Mouse (Mus musculus) ovary, postnatal 14 days (tissue): ENCODE measurements at regions not wholly inside any gene's neighbourhood (a gene's known extent, or its start where the extent isn't known, plus 50 kb on each side); places are given as distances from the start of the nearest gene placed in this dataset.

Experiments
- DNase-seq: peaks from one replicate; pipeline ENCODE4 v3.0.0; 2022; ENCODE audit warnings: low spot score

DNA sequence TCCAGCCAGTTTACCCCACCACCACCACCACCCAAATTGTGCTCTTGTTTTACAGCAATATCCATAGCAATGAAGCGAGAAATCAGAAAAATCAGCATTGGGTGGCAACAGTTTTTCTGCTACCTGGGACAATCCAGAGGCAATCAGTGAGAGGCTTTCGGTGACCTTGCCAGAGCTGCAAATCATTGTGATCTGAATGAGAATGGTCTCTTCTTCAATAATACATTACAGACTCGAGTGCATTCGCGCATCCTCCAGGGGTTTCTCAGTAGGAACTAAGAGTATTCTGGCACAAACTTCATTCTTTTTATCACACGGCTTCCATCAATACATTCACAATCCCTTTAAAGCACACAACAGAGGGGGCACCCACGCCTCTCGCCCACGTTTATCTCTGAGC is 91.2 kb downstream of the Srek1 start:
- no peak for DNase-seq

DNA sequence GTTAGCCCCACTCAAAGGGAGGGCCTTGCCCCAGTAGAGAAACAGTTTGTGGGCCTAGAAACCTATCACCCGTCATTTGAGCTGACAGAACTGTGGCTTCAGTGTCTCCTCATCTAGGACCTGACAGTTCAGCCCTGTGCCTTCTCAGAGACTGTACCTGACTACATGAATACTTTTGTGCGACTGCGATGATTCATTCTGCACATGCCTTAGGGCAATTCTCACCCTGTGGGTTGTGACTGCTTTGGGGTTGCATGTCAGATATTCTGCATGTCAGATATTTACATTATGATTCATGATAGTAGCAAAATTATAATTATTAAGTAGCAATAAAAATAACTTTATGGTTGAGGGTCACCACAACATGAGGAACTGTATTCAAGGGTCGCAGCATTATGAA is 93.7 kb downstream of the Srek1 start:
- no peak for DNase-seq

DNA sequence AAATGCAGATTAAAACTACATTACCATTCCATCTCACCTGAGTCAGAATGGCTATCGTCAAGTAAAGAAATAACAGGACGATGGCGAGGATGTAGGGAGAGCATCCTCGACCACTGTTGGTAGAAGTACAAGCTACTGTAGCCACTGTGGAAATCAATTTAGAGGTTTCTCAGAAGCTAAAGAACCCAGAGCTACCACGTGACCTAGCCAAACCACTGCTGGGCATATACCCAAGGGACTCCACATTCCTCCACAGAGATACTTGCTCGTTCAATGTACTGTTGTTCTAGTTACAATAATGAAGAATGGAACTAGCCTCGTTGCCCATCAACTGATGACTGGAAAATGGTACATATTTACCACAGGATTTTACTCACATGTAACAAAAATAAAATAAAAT is 94.4 kb downstream of the Srek1 start:
- no peak for DNase-seq

DNA sequence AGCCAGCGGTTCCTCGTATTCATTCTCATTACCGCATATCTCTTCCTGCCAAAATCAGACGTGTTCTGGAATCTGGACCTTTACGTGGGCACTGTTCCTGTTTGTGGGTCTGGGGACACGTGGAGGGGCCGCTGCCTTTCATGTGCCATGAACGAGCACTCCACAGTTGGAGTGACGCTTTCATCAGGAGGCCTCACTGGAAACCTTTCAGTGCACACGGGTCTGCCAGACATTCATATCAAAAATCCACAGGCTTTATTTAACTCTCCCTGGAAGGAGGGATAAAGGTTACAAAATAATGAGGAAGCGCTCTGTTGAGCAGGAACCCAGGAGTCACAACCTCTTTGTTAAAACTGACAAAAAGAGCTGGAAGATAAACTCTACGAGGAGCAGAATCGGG is 97.6 kb downstream of the Srek1 start:
- DNase-seq = no peak

DNA sequence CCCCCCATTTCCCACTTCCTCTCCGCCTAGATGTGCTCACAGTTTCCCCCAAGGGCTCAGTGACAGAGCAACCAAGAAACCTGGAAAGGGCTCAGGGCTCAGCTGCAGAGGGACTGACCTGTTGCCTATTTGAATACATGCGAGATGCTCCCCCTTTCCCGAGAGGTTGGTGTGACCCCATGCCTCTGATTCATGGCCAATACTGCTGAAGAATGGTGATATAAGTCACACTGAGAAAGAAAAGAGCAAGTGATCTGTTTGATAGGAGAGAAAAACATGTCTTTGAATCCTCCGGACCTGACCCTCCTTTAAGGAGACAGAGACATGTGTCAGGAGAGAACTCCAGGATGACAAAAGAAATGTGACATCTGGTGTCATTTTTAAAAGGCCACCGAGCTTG is 98.2 kb downstream of the Srek1 start:
- DNase-seq = no peak

DNA sequence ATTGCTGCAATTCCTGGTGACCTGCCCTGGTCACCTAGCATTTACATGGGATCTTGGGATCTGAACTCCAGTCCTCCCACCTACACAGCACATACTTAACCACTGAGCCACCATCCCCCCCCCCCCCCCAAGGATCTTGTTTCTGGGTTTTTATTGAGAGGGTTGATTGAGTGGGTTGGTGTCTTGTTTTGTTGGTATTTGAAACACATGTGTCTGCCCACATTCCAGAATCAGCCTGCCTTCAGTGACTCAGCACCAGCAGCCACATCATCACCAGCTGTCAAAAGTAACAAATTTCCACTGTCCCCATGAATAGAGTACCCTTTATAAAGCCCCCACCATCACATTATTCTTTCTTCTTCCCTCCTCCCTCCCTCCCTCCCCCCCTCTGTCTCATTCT is 103.8 kb downstream of the Srek1 start:
- no peak for DNase-seq

DNA sequence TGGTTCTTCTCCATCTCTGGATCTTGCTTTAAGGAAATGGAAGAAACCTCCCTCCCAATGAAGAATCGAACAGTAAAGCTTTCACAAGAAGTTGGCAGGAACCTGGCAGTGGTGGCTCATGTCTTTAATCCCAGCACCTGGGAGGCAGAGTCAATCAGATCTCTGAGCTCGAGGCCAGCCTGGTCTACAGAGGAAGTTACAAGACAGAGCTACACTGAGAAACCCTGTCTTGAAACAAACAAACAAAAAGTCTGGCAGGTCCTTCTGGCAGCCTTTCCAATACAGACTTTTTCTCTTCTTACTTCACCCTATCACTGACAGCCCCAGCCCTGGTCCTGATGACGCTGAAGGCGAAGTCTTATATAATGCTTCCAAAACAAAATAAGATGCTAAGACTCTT is 104.6 kb downstream of the Srek1 start:
- DNase-seq = no peak

DNA sequence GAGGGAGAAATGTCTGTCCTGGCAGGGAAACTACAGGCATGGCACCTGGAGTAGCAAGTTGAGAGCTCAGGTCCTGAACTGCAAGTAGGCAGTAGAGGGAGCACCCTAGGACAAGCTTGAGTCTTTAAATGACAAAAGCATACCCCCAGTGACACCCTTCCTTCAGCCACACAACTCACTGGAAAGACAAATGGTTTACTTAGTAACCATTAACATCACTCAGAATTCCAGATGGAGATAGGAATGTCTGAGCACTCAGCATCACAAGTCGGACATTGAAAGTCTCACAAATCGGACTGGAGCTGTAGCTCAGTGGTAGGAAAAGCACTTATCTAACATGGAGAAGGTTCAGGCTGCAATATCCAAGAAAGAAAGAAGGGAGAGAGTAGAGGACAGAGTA is 106.7 kb downstream of the Srek1 start:
- DNase-seq = no peak

DNA sequence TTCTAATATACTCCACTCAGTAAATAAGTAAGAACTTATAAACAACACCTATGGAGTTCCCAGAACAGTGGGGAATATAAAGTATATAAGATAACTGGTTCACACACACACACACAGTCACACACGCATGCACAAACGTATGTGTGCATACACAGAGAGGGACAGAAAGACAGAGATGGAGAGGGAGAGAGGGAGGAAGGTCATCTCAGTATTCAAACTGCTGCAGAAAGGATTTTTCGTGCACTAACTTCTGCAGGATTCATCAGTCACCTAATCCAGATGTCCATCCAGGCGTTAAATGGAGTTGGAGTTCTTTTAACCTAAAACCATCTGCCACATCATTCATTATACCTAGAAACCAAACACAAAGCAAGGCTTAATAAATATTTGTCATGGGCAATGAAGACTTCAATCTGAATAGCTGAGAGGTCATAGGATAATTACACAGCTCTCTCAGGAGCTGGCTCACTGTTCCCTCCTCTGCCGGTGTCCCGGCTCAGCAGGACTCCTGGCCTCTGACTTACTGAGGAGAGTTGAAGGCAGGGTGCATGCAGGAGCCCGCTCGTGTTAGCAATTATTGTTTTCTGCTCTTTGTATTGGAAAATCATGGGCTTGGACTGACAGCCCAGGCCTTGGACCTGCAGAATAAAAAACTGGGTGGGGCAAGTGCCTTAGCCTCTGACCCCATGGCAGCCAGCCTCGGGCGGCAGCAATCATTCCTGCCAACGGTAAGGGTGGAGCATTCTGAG is 114.0 kb downstream of the Srek1 start:
- no peak for DNase-seq

DNA sequence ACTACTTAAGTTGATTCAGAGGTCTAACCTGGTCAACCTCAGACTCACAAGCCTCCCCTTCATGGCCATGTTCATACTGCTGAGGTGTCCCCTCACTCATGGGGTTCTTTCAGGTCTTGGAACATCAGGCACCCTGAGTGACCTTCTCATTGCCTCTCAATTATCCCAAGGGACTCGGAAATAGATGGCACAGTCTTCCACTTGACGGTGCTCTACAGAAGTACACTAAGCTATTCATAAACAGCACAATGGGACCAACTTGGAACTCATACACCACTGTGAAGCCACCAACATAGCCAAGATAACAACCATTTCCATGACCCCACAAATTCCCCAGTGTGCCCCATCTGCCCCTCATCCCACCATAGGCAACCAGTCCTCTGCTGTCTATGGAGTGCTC is 118.4 kb downstream of the Srek1 start:
- DNase-seq = no peak

DNA sequence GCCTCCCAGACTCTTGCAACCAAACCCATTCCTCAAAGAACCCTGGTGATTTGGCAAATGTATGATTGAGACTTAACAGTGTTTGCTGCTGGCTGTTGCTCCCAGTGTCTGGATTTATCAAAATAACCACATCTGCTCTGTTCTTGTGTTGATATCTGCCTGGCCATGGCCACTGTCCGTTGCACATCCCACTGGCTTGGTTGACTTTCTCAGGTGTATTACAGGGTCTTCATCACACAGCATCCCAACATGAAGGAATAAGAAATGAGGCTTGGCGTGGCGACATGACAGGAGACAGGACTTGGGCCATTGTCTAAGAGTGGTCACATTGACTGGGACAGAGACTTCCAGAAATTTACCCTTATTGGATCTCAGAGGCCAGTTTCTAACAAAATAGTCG is 121.2 kb downstream of the Srek1 start:
- DNase-seq = no peak

DNA sequence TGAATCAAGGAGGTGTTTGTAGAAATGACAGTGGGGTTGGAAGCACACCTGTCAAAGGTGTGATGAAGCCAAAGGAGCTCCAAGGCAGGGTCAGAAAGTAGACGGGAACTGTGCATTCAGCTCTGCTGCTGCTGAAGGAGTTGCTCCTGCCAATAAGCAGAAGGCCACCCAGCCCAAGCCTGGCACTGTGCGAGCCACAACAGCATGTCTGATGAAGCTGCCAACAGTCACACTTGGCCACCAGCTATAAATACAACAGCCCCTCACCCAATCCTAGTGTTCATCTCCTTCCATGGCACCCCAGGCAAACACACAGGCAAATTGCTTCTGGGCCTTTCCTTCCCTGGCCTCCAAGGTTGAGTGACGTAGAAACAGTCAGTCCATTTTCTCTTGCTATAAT is 125.0 kb downstream of the Srek1 start:
- no peak for DNase-seq

DNA sequence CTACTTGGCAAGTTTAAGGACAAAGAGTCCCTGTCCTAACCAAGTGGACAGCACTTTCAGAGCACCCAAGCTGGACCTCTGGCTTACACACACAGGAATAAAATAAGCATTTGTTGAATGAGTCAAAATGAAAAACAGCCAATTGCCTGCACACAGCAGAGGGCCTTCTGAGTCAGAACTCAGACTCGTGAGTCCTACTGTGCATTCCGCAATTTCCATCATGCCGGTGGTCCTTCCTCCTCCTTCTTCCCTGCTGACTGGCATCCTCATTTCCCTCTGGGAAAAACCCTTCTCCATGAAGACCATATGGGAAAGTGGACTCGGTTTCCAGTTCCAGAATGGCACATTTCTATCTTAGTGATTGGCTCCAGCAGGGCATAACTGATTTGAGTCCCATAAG is 126.4 kb downstream of the Srek1 start:
- DNase-seq = no peak

DNA sequence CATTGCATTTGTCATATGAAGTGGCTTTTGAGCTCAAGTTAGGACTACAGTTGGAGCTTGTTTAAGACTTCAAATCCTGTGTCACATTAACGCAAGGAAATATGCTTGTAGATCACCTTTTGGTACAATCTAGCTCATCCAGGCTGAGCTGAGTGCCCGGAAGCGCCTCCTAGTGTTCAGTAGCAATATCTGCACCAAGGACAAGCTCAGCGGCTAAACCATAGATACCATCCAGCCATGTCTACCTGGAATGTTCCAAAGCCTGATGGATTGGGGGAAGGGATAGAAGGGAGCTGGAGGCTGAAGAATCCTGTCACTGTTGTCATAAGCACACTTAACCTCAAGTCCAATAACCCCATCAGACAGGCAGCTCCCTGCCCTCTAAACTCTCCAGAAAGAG is 128.4 kb downstream of the Srek1 start:
- DNase-seq = no peak

DNA sequence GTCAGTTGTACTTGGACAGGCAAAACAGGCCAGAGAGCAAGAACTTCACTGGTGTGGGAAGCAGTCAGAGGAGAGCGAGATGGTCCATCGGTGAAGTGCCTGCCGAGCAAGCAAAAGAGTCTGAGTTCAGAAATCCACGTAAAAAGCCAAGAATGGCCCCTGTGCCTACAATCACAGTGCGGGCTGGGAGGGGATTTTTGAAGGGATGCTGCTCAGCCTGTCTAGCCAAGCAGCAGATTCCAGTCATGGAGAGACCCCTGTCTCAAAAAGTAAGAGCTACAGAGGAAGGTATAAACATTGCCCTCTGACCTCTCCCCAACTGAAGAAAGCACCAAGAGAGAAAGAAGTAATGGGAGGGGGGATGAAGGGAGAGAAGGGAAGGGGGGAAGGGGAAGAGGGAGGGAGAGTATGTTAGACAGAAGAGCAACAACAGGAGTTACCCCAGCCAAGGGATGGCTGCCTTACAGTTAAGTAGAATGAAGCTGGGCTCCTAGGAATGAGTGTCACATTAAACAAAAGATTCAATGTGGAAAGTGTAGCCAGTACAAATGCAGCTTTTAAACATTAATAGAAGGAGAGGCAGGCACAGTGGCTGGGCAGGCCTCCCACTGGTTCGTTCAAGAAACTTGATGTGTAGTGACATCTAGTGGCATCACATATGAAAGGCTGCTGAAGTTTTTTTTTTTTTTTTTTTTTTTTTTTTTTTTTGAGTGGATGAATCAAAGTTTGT is 130.2 kb downstream of the Srek1 start:
- peak; percentile 29 for DNase-seq

DNA sequence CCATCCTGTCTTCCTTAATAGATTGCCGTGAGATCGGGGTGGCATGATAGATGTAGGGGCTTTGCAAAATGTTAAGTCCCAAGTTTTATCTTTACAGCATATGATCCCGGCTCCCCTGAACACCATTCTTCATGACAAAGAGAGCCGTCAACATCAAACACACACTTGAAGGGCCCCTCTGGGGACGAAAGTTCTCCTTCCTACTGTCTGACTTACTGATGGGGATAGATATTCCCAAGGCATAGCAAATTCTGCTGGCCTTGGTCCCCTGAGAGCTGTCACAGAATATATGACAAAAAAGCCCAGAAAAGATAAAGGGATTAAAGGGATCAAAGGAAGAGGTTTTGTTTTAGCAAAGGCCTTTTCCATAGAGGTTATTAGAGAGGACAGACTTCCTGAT is 130.9 kb downstream of the Srek1 start:
- no peak for DNase-seq

DNA sequence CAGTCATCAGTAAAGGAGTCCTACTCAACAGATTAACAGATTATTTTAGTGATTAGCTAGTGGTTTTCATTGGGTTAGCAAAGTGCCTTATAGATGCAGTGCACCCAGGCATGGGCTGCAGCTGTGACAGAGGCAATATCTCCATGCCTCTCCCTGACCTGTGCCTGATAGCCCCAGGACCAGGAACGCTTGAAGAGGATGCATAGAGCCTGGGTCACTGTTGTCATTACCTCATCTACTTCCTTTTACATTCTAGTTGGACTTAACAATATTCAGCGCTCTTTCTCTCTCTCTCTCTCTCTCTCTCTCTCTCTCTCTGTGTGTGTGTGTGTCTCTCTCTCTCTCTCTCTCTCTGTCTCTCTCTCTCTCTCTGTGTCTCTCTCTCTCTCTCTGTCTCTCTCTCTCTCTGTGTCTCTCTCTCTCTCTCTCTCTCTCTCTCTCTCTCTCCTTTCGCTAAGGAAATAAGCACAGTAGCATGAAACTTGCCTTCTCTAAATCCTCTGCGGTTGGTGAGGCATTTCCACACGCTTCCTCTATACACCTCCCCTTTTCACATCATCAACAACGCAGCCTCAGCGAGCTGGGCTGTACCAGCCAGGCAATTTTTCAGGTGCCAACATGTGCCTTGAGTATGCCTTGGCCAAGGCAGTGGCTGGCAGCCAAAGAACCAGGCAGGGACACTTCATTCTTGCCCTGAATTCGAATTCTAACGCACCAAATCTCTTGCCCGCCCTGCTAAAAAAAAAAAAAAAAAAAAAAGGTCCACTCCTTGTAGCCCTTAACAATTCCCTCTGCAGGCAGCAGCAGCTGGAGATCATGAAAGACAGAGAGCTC is 131.6 kb downstream of the Srek1 start:
- no peak for DNase-seq

DNA sequence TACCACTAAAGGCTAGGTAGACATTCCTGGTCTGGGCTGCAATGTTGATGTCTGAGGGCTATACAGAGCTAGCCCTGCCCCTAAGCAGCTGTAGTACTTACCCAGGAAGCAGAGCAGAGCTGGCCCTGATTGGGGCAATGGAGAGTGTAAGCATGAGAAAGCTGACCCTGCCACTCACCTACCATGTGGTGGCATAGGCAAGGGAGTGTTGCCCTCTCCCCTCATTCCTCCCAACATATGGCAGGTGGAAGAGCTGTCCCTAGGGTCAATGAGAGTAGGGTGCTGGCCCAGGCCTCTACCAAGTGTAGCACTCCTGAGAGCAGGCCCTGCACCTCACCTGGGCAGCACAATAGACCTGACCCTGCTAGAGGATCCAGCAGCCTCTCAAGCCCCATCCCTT is 136.4 kb downstream of the Srek1 start:
- no peak for DNase-seq

DNA sequence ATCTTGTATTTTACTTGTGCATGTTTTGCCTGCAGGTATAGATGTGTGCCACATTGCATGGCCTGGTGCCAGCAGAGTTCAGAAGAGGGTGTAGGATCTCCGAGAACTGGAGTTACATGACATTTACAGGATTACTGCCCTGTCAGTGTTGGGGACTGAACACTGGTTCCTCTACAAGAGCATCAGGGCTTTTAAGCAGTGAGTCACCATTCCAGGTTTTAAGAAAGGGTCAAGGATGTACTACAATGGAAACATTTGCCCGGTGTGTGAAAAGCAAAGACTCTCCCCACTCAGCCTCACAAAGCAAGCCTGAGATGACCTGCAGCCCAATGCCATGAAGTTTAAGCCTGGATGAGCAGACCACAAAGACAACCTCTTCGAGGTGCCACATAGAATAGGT is 137.0 kb downstream of the Srek1 start:
- no peak for DNase-seq

DNA sequence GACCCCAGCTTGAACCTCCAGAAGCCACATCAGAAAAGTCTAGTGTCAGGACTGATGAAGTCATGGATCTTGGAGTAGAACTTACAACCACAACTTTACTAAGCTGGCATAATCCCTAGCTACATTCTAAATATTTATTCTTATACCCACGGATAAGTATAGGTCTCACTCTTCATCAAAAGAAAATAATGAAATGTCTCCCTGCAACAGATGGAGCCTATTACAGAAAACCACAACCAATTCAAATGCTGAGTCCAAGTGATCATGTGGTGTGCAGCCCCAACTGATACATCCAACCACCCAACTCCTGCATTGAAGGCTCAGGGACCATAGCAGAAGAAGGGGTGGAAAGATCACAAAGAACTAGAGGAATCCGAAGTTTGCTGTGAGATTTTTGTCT is 137.8 kb downstream of the Srek1 start:
- DNase-seq = no peak

DNA sequence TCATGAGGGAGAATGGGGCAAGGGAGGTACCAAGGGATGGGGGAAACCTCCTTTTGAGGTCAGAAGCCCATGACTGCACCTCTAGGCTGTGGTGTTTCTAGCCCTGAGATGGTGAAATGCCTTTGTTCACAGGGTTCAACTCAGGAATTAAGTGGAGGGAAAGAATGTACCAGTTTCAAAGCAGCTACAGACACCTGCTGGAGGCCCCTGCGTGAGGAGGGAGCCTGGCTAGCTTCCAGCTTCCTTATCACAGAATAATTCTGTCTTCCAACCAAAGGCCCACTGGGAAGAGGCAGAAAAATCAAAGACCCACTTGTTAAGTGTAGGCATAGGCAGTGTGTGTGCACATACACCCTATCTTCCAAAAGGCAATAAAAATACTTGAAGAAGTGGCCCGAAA is 150.6 kb downstream of the Srek1 start:
- DNase-seq = no peak

DNA sequence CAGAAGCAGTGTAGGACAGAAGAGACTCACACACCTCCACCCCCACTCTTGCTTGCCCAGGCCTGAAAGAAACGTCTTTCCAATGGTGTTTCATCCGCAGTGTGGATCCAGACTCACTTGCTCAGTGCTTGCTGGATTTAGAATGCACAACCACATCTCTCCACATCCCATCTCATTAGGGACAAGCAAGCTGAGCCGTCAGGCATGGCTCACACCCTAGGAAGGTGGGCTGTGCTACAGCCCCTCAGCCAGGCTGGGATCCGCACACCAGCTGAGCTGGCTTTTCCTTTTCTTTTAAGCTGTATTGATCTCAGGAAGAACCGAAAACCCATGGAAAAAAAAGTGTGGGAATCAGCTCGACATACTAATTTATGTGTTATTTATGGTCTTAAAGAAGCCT is 151.1 kb downstream of the Srek1 start:
- no peak for DNase-seq

DNA sequence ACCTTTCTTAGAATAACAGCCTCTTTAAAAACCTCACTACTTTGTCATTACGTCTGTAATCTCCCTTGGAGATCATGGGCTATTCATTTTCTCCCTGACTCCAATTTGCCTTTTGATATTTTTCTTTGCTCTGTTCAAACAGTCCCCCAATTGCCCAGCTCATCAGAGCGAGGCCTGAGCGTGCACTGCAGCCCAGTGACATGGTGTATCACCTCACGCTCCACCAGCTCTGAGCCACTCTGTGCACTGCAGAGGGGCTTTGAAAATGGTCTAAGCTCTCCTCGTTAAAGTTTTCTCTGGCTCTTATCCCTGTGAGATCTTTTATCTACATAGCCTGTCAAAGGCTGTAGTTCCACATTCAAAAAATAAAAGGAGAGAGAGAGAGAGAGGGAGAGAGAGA is 152.1 kb downstream of the Srek1 start:
- DNase-seq = no peak
